Mouse (Mus musculus): Measurements from ENCODE around the gene Tmem231.

Tmem231 gene

GRCm38 (mm10) chr8:111909621-111910450 lies 23.8 kb downstream of the Tmem231 start, which contains the start of gene Chst5:
Chst5 (minus strand) TSS chr8:111910447.
- no peak for DNase-seq (ENCODE audit: low read depth, low spot score)

- no peak for DNase-seq (ENCODE audit: low read depth, low spot score)
These were observed 28.1 kb downstream of the Tmem231 start for GRCm38 (mm10) chr8:111905500-111906121.

- DNase-seq (ENCODE audit: low read depth, low spot score): no peak
These were observed 31.6 kb downstream of the Tmem231 start for GRCm38 (mm10) chr8:111902080-111902479.

- no peak for DNase-seq (ENCODE audit: low read depth, low spot score)
These were observed 35.1 kb downstream of the Tmem231 start for GRCm38 (mm10) chr8:111898586-111898985.

- no peak for DNase-seq (ENCODE audit: low read depth, low spot score)
These were observed 38.7 kb downstream of the Tmem231 start for GRCm38 (mm10) chr8:111894955-111895354.

- DNase-seq (ENCODE audit: low read depth, low spot score): no peak
These were observed 41.1 kb downstream of the Tmem231 start for GRCm38 (mm10) chr8:111892615-111893014.

GRCm38 (mm10) chr8:111891983-111892382 lies 41.7 kb downstream of the Tmem231 start:
- DNase-seq (ENCODE audit: low read depth, low spot score): no peak

- DNase-seq (ENCODE audit: low read depth, low spot score): no peak
These were observed 42.8 kb downstream of the Tmem231 start for GRCm38 (mm10) chr8:111890911-111891303.

- no peak for DNase-seq (ENCODE audit: low read depth, low spot score)
These were observed 43.5 kb downstream of the Tmem231 start for GRCm38 (mm10) chr8:111889931-111890910.

GRCm38 (mm10) chr8:111888091-111888650 lies 45.5 kb downstream of the Tmem231 start:
- no peak for DNase-seq (ENCODE audit: low read depth, low spot score)

- no peak for DNase-seq (ENCODE audit: low read depth, low spot score)
These were observed 46.2 kb downstream of the Tmem231 start for GRCm38 (mm10) chr8:111887479-111887878.

- no peak for DNase-seq (ENCODE audit: low read depth, low spot score)
These were observed 50.1 kb downstream of the Tmem231 start for GRCm38 (mm10) chr8:111883615-111884014.

GRCm38 (mm10) chr8:111881591-111881990 lies 52.1 kb downstream of the Tmem231 start:
- peak; percentile 57 for DNase-seq (ENCODE audit: low read depth, low spot score)

GRCm38 (mm10) chr8:111877711-111878110 lies 56.0 kb downstream of the Tmem231 start:
- no peak for DNase-seq (ENCODE audit: low read depth, low spot score)

GRCm38 (mm10) chr8:111876355-111876948 lies 57.2 kb downstream of the Tmem231 start, which contains the start of gene Tmem170:
Tmem170 (minus strand) TSS chr8:111876750.
- DNase-seq (ENCODE audit: low read depth, low spot score): peak; percentile 99

GRCm38 (mm10) chr8:111875758-111876157 lies 57.9 kb downstream of the Tmem231 start:
- DNase-seq (ENCODE audit: low read depth, low spot score): no peak

- DNase-seq (ENCODE audit: low read depth, low spot score): no peak
These were observed 62.4 kb downstream of the Tmem231 start for GRCm38 (mm10) chr8:111871278-111871677.

- DNase-seq (ENCODE audit: low read depth, low spot score): no peak
These were observed 63.3 kb downstream of the Tmem231 start for GRCm38 (mm10) chr8:111870379-111870778.

GRCm38 (mm10) chr8:111868664-111869063 lies 65.0 kb downstream of the Tmem231 start:
- DNase-seq (ENCODE audit: low read depth, low spot score): no peak

- no peak for DNase-seq (ENCODE audit: low read depth, low spot score)
These were observed 67.8 kb downstream of the Tmem231 start for GRCm38 (mm10) chr8:111865857-111866256.
